In the genomic region with DNA sequence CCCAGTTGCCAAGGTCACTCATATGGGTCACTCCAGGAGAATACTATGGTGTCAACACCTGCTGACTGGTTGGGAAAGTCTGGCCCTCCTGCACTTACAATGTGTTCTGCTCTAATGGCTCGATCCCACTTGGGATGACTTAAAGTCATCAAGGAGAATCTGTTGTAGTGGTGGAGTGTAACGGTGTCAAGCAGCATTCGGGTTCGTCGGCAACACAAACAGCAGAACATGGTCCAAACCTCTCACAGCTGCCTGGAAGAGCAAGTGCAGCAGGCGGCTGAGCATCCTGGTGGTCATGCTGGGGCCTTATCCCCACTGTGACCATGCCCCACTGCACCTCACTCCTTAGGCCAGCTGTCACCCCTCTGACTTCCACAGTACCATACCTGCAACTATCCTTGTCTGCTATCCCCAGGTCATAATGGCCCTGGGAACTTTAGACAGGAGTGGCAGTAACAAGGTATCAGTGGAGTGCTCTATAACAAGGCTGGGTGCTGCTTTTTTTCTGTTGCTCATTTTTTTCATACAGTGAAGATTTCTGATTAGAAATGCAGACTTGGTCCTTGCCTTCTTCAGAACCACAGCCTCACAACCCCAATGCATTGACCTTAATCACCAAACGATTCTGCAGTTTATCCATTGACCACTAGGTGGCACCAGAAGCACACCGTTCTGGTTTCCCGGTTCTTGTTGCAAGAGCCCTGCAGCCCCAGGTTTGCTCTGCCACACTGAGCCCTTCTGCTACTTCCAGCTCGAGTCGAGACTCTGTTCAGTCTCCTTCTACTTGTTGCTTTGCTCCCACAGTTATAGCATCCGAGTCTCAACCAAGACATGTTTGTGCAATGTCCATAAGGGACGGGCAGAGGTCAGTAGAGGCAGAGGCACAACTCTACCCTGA, we compare ENCODE assay signal across 8 mouse cellular contexts. TPM values are rescaled to one million over a fixed set of nuclear protein-coding genes. Genes with fewer than 3 reads are reported as not detected.
A peak's percentile ranks its signal among the peaks of the same experiment; 100 is the strongest.
DNase-seq lines count a peak whose midpoint lies in the region; ATAC-seq lines count a peak whose summit lies in the region.

No protein-coding gene starts in this region.

- peak; percentile 66 for ATAC-seq in activated CD4-positive, CD25-positive, alpha-beta regulatory T cell, adult 4 months
- ATAC-seq in inflammation-experienced regulatory T-cells, adult 6 months, result peak; percentile 78
- peak; percentile 69 for ATAC-seq in megakaryocyte-erythroid progenitor cell, adult 5-6 weeks (replicated peaks; ENCODE audit: low FRiP score, low TSS enrichment, poor library complexity, severe bottlenecking)

- DNase-seq in cerebellum, adult 9-10 months, result peak; percentile 83
- peak; percentile 52 to 93 for DNase-seq in frontal cortex, adult 2 months (ENCODE audit: extremely low spot score in 1 of 2, low spot score in 1 of 2)
- peak; percentile 73 to 86 for DNase-seq in left cerebral cortex, adult 18-20 months (ENCODE audit: low spot score in 2 of 2)
- peak; percentile 83 to 85 for DNase-seq in right cerebral cortex, postnatal 10 days (ENCODE audit: low spot score in 2 of 2)
- DNase-seq in urinary bladder, postnatal 4 days (ENCODE audit: low spot score in 2 of 2), result peak; percentile 37 to 76

RNA-seq across cellular contexts. Expression of a gene that starts 23.5 kb away (rescaled TPM):
- polyA plus RNA-seq in activated CD4-positive, CD25-positive, alpha-beta regulatory T cell, adult 4 months (2017; shearing (Covaris generic)), result not detected
- polyA plus RNA-seq in frontal cortex, adult 2 months (2012; rRNA removed), result 3.5 and 4.0 TPM in 2 replicates
- not detected for polyA plus RNA-seq in inflammation-experienced regulatory T-cells, adult 6 months (2017; shearing (Covaris generic))
- under 1 TPM in 1 of 2 experiments, not detected in 1; 0.16 TPM for total RNA-seq in left cerebral cortex, adult 18-20 months (2021)
- not detected in 2 replicates for total RNA-seq in megakaryocyte-erythroid progenitor cell, adult 5-6 weeks (2014; fragmentation: Nextera tagmentation)
- total RNA-seq in megakaryocyte-erythroid progenitor cell, adult 5-6 weeks (2017), result not detected in 2 replicates

RNA-seq across cellular contexts. Expression of a gene that starts 46.0 kb away (rescaled TPM):
- polyA plus RNA-seq in activated CD4-positive, CD25-positive, alpha-beta regulatory T cell, adult 4 months (2017; shearing (Covaris generic)), result 10 to 100 TPM; 22.3 to 28.0 TPM
- 33.4 and 44.2 TPM in 2 replicates for polyA plus RNA-seq in frontal cortex, adult 2 months (2012; rRNA removed)
- 10 to 100 TPM; 26.5 to 39.7 (median 36.1) TPM for polyA plus RNA-seq in inflammation-experienced regulatory T-cells, adult 6 months (2017; shearing (Covaris generic))
- total RNA-seq in left cerebral cortex, adult 18-20 months (2021), result 10 to 100 TPM; 45.9 to 48.0 TPM
- total RNA-seq in megakaryocyte-erythroid progenitor cell, adult 5-6 weeks (2014; fragmentation: Nextera tagmentation), result 46.7 and 50.6 TPM in 2 replicates
- 19.3 and 32.4 TPM in 2 replicates for total RNA-seq in megakaryocyte-erythroid progenitor cell, adult 5-6 weeks (2017)

Comparison
In these comparisons a context has a peak if more than half of its experiments do, and no peak if none do; other contexts are left out.
1. Peak in every context shown above with its lines: DNase-seq and ATAC-seq.